Mouse (Mus musculus) hindbrain, embryonic 15.5 days (tissue): ENCODE measurements around the gene Ppt1. TPM values are rescaled to one million over a fixed set of nuclear protein-coding genes. Genes with fewer than 3 reads are reported as not detected.

Experiments
- ATAC-seq: fragments of 200-750 bp; cut with Nextera tagmentation; 2 replicates; pipeline ENCODE4 v1.8.0; 2017; ENCODE audit warnings: low read depth, moderate number of reproducible peaks, moderate TSS enrichment; ENCODE audit not compliant: low FRiP score
- H3K27ac ChIP-seq: fragments of 300-500 bp; sonication (generic); replicated peaks from 2 replicates; pipeline ENCODE4 v1.5.1; 2015; ENCODE audit warnings: mild to moderate bottlenecking, inconsistent platforms
- H3K27me3 ChIP-seq: fragments of 300-500 bp; sonication (generic); 2 replicates; pipeline ENCODE4 v1.6.1; 2015; ENCODE audit warnings: control low read depth, inconsistent platforms
- H3K36me3 ChIP-seq: fragments of 300-500 bp; sonication (generic); 2 replicates; pipeline ENCODE4 v1.6.1; 2015; ENCODE audit warnings: control low read depth, inconsistent platforms
- H3K4me1 ChIP-seq: fragments of 300-500 bp; sonication (generic); replicated peaks from 2 replicates; pipeline ENCODE4 v1.6.1; 2015; ENCODE audit warnings: control low read depth, inconsistent platforms
- H3K4me2 ChIP-seq: fragments of 300-500 bp; sonication (generic); 2 replicates; pipeline ENCODE4 v1.6.1; 2015; ENCODE audit warnings: moderate library complexity, mild to moderate bottlenecking, inconsistent platforms
- H3K4me3 ChIP-seq: fragments of 300-500 bp; sonication (generic); 2 replicates; pipeline ENCODE4 v1.5.1; 2015; ENCODE audit warnings: mild to moderate bottlenecking, inconsistent platforms
- H3K9ac ChIP-seq: fragments of 300-500 bp; sonication (generic); 2 replicates; pipeline ENCODE4 v1.6.1; 2015; ENCODE audit warnings: inconsistent platforms
- H3K9me3 ChIP-seq: fragments of 300-500 bp; sonication (generic); 2 replicates; pipeline ENCODE4 v1.6.1; 2016; ENCODE audit warnings: control low read depth, inconsistent platforms
- WGBS: fragments of 180-500 bp; shearing (Covaris S2); methylation state at CpG from one replicate; pipeline ENCODE4 v1.1.7; 2015; 5-methylcytosine and 5-hydroxymethylcytosine counted together
- polyA plus RNA-seq: library from polyadenylated mRNA; unstranded; fragments of >200 nt; fragmentation: Nextera tagmentation; extraction: Ambion mirVana; gene quantifications from 2 replicates; pipeline ENCODE4 v1.2.1, GENCODE M21; 2015

Gene Ppt1
- polyA plus RNA-seq, 1 experiment from 2014 or later, result 93.6 TPM

DNA sequence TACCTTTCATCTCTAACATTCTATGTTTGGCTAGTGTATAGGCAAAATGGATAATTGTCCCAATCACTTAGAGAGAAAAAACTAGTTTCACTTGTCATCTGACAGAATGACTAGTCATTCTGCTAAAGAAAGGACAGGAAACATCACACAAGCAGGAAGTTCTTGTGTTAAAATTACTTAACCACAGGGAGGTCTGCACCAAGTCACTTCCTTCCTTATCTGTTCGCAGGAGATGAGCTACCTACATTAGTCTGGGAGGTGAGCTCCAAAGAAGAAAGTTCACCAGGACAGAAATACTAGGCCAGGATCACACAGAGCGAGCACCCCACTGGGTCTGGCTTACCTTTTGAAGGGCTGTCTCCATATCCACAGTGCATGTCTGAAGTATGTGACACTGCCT is 35.9 kb downstream of the Ppt1 start:
- Histone ChIP-seq H3K9ac (no peak overlapping the region), H3K4me1 (no peaks in the 10 kb centered on the region), H3K27ac (no peak overlapping the region), H3K36me3 (peaks cover 42% of the 10 kb centered on the region), H3K4me3 (no peak overlapping the region), H3K27me3 (no peaks in the 10 kb centered on the region), H3K4me2 (no peak overlapping the region), H3K9me3 (no peaks in the 10 kb centered on the region)
- WGBS, result 94% methylated on average over 2 of the region's 2 CpGs
- ATAC-seq, result no peak

DNA sequence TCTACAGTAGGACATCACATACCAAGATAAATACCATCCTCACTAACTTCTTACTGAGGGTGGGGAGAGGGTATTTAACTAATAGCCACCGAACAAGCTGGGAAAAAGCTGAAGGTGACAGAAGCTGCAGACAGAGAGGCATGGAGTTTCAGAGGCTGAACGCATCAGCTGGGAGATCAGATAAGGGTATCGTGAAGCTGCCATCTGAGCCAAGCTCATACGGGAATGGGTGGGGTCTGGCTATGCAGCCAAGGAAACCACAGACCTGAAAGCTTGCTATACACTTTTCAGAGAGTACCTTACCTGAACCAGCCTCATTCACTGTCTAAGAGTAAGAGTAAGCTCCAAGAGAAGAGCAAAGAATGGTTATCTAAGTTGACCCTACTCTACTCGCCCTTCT is 37.0 kb downstream of the Ppt1 start:
- WGBS, result 89% methylated on average over 5 of the region's 5 CpGs
- no peaks in the 10 kb centered on the region for H3K4me1 ChIP-seq
- H3K4me3 ChIP-seq, result no peak overlapping the region
- peaks cover 35% of the 10 kb centered on the region for H3K36me3 ChIP-seq
- no peak overlapping the region for H3K27ac ChIP-seq
- H3K4me2 ChIP-seq, result no peak overlapping the region
- no peak for ATAC-seq
- no peak overlapping the region for H3K9ac ChIP-seq
- no peaks in the 10 kb centered on the region for H3K27me3 ChIP-seq
- H3K9me3 ChIP-seq, result no peaks in the 10 kb centered on the region

DNA sequence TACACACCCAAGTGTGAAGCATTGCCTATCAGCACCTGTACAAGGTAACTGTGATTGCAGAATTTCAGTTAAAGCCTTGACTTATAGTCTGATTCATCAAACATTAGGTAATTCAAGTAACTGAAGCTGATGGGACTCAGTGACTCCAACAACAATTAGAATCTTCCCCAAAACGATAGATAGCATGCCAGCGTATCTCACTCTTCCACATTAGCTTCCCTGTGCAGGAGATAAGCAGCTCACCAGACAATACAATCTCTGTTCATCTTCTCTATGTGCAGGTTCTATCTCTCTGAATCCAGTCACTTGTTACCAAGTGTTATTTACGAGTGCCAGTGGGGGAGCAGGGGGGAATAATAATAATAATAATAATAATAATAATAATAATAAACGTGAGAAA is 37.5 kb downstream of the Ppt1 start:
- Histone ChIP-seq H3K4me2 (no peak overlapping the region), H3K27ac (no peak overlapping the region), H3K4me1 (no peaks in the 10 kb centered on the region), H3K4me3 (no peak overlapping the region), H3K36me3 (peaks cover 30% of the 10 kb centered on the region), H3K9me3 (no peaks in the 10 kb centered on the region), H3K9ac (no peak overlapping the region), H3K27me3 (no peaks in the 10 kb centered on the region)
- 88% methylated on average over 4 of the region's 4 CpGs for WGBS
- ATAC-seq, result no peak

DNA sequence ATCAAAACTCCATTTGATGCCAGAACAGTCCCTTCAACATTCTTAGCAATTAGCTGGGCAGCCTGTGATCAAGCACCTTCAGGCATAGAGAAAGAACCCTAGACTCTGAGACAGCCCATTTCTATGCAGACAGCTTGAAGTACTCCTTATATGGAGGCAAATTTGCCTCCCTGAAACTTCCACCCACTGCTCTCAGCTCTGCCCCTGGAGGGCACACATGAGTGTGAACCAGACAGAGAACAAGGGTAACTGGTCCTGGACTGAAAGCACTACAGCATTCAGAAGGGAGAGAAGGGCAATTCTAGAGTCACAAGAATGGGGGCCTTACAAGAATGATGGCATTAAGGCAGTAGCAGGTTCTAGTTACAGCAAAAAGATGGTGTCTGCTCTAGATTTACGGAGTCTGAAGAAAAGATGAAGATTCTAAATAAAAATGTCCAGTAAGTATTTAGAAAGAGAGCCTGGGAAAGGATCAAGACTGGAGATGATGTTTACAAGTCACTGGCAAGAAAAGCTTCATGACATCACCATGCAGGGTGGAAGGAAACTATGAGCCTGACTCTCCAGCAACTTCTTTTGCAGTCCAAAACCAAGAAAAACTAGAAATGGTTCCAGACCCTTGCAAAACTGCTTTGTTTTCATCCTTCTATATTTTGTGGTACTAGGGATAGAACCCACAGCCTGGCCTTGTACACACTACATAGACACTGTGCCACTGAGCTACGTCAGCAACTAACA is 42.5 kb downstream of the Ppt1 start:
- Histone ChIP-seq H3K36me3 (no peaks in the 10 kb centered on the region), H3K9ac (no peak overlapping the region), H3K27me3 (no peaks in the 10 kb centered on the region), H3K4me1 (peaks cover 16% of the 10 kb centered on the region), H3K27ac (no peak overlapping the region), H3K4me2 (no peak overlapping the region), H3K4me3 (no peak overlapping the region), H3K9me3 (no peaks in the 10 kb centered on the region)
- ATAC-seq, result no peak
- 95% methylated on average over 2 of the region's 2 CpGs for WGBS

DNA sequence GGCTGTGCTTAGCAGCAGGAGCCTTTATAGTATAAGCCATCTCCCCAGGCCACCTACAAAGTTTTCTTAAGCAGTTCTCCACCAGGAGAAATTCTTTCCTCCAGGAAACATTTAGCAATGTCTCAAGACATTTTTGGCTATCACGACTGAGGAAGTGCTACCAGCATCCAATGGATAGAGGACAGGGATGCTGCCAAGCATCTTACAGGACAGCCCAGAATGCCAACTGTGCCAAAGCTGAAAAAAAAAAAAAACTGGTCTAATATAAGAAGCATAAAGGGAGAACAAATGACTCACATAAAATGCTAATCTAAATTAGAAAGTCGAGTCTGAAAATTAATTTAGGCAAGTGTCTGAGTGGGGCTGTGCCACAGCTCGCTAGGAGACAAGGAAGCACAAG is 46.5 kb downstream of the Ppt1 start:
- Histone ChIP-seq H3K9ac (no peak overlapping the region), H3K4me1 (peaks cover 41% of the 10 kb centered on the region), H3K27me3 (no peaks in the 10 kb centered on the region), H3K4me3 (no peak overlapping the region), H3K9me3 (no peaks in the 10 kb centered on the region), H3K36me3 (no peaks in the 10 kb centered on the region), H3K4me2 (no peak overlapping the region), H3K27ac (no peak overlapping the region)
- no peak for ATAC-seq
- WGBS, result 75% methylated on average over 3 of the region's 3 CpGs

DNA sequence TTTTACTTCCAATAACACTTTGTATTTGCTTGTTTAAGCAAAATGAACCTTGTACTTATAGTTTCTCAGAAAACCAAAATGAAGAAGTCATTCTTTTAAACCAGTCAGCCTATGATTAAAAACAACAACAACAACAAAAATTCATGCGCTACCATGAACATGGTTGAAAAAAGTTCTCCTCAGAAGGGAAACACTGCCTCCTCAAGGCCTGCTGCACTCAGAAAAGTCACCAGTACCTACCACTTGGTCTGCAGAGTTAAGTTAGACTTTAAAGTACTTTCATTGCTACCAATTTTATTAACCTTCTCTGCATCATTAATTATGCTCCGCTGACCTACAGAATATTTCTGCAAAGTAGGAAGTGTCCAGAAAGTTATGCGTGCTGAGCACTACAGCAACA is 47.3 kb downstream of the Ppt1 start:
- H3K9me3 ChIP-seq, result no peaks in the 10 kb centered on the region
- 0 out of 2 replicates have a peak overlapping the region, but pooled peaks have one; percentile 22 for H3K9ac ChIP-seq
- H3K27ac ChIP-seq, result no peak overlapping the region
- 0 out of 2 replicates have a peak overlapping the region, but pooled peaks have one; percentile 79 for H3K4me3 ChIP-seq
- H3K36me3 ChIP-seq, result no peaks in the 10 kb centered on the region
- H3K4me1 ChIP-seq, result peaks cover 42% of the 10 kb centered on the region
- no peak for ATAC-seq
- WGBS, result 95% methylated on average over 3 of the region's 3 CpGs
- H3K4me2 ChIP-seq, result peak overlapping the region; percentile 64; the same call in 1 of the 2 replicates
- no peaks in the 10 kb centered on the region for H3K27me3 ChIP-seq

DNA sequence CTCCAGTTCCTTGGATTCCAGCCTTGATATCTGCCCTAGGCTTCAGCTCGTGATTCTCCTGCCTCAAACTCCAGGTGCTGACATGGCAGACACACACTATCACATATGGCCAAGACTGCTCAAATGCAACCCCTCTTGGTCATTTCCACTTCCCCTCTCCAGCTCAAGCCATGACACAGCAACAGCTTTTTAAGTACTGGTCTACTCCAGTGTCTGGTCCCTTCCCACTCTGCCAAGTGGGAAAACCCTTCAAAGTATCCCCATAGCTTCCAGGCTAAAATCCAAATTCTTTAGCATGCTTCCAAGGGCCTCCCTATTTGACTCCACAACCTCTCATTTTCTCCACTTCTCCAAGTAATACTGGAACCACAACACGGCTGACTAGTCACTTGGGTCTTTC is 48.0 kb downstream of the Ppt1 start:
- ATAC-seq, result no peak
- 75% methylated on average over 2 of the region's 2 CpGs for WGBS
- H3K4me1 ChIP-seq, result peaks cover 42% of the 10 kb centered on the region
- no peaks in the 10 kb centered on the region for H3K36me3 ChIP-seq
- peak overlapping the region; percentile 79 for H3K4me3 ChIP-seq
- H3K4me2 ChIP-seq, result peak overlapping the region; percentile 64
- no peaks in the 10 kb centered on the region for H3K27me3 ChIP-seq
- no peaks in the 10 kb centered on the region for H3K9me3 ChIP-seq
- H3K27ac ChIP-seq, result 0 out of 2 replicates have a peak overlapping the region, but pooled peaks have one; percentile 27
- H3K9ac ChIP-seq, result 0 out of 2 replicates have a peak overlapping the region, but pooled peaks have one; percentile 22

DNA sequence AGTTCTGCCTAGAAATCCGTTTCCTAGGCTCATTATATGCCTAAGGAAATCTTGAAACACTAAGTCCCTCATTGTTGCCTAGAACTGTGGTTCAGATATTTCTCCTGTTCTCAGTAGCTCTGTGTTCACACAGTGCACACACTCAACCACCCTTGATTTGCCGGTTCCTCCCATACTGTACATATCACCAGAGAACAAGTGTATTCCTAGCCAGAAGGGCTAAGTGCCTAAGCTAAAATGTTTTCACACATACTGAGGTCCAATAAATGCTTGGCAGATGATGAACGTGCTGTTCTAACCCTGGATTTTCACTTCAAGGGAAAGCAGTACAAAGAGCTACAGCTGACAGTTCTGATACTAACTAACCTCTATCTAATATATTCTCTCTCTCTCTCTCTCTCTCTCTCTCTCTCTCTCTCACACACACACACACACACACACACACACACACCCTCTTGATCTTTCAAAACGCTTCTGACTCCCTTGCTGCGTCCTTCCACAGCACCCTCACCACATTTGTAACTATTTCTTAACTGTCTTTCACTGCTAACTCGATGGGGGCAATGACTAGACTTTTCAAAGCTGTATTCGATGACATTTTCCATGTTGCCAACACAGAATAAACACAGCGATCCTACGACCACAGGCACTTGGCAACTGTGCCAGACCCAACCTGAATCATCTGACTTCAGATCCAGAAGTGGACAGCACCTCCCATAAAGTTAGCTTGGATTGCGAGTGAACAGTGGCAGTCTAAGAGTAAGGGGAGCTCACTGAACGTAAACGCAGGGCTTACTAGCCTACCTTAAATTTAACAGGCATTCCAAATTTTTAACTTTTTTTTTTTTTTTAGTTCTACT is 48.7 kb downstream of the Ppt1 start:
- Histone ChIP-seq H3K9me3 (no peaks in the 10 kb centered on the region), H3K4me1 (peaks cover 42% of the 10 kb centered on the region), H3K4me2 (peak overlapping the region; percentile 64), H3K27me3 (no peaks in the 10 kb centered on the region), H3K36me3 (no peaks in the 10 kb centered on the region), H3K27ac (peak overlapping the region; percentile 100; the same call in 1 of the 2 replicates), H3K9ac (peak overlapping the region; percentile 83), H3K4me3 (peak overlapping the region; percentile 79)
- ATAC-seq, result no peak
- 50% methylated on average over 12 of the region's 12 CpGs for WGBS

DNA sequence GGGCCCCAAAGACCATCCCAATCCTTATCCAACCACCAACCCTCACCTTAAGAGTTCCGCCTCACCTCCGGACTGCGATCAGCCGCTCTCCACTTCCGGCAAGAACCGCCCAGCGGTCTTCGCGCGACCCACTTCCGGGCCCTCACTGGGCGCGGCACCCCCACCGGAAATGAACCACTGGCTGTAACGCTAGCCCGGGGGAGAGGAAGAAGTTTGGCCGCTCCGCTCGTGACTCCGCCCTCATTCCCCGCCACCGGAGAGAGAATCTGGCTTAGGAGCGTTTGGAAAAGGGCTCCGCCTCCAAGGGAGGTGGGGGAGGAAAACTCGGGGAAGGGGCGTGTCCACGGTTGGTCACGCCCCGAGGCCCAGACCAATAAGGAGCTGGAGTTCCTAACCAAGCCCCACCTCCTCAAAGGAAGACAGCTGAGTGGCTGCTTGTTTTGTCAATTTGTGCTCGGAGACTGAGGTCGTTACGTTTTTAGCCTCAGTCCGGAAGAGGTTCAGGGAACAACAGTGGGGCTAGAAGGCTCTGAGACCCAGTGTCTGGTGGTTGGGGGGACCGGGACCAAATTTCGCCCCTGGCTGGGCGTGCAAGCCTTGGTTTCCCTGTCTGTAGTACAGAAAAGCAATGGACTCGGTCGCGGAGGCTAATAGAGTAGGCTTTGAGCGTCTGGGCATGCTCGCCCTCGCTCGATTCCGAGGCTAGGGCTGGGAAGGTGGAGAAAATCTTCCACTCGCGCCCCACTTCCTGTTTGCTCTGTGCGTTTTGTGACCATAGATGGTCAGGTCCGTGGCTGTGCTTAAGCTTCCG is 49.9 kb downstream of the Ppt1 start, which contains the start of gene Cap1:
Cap1 (minus strand) TSS at position 289 of the 811 bp plus-strand sequence.
- no peaks in the 10 kb centered on the region for H3K9me3 ChIP-seq
- WGBS, result under 1% methylated on average over 49 of the region's 49 CpGs
- peak within 1 kb of the TSS; percentile 79 for H3K4me3 ChIP-seq
- H3K27ac ChIP-seq, result peak within 1 kb of the TSS; percentile 100
- peak; percentile 96 for ATAC-seq
- H3K36me3 ChIP-seq, result no peaks in the 10 kb centered on the region
- H3K4me1 ChIP-seq, result peaks cover 47% of the 10 kb centered on the region
- H3K9ac ChIP-seq, result peak within 1 kb of the TSS; percentile 83
- no peaks in the 10 kb centered on the region for H3K27me3 ChIP-seq
- H3K4me2 ChIP-seq, result peak within 1 kb of the TSS; percentile 87

DNA sequence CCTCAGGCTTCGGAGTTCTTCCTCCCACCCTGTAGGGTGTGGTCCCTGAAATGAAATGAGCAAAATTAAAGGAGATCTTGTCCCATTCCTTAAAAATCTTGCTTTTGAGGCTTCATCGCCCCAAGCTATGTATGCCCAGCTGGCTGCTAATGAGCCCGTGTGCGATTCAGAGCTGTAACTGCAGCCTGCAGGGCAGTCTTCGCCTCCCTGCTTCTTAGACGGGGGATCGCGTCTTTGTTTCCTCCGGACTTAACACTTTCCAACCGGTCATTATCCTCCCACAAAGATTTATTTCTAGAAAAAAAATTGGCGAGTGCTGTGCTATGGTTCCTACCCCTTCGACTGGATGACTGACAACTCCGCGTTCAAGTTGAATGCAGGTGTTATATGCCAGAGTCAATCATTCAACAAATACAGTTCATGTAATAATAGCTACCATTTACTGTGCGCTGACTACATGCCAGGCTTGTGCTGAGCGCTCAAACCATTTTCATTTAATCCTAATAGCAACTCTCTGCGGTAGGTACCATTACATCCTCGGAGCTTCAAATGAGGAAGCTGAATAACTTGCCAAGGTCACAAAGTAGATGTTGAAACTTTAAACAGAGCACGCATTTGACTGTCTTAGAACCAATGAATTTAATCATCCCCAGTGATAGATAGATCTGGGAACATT is 50.7 kb downstream of the Ppt1 start:
- H3K9ac ChIP-seq, result peak overlapping the region; percentile 76
- H3K27ac ChIP-seq, result peak overlapping the region; percentile 100
- H3K4me1 ChIP-seq, result peaks cover 50% of the 10 kb centered on the region
- H3K4me3 ChIP-seq, result peak overlapping the region; percentile 79
- peak; percentile 9 for ATAC-seq
- no peaks in the 10 kb centered on the region for H3K27me3 ChIP-seq
- H3K9me3 ChIP-seq, result no peaks in the 10 kb centered on the region
- no peaks in the 10 kb centered on the region for H3K36me3 ChIP-seq
- WGBS, result 2% methylated on average over 19 of the region's 19 CpGs
- peak overlapping the region; percentile 87 for H3K4me2 ChIP-seq

DNA sequence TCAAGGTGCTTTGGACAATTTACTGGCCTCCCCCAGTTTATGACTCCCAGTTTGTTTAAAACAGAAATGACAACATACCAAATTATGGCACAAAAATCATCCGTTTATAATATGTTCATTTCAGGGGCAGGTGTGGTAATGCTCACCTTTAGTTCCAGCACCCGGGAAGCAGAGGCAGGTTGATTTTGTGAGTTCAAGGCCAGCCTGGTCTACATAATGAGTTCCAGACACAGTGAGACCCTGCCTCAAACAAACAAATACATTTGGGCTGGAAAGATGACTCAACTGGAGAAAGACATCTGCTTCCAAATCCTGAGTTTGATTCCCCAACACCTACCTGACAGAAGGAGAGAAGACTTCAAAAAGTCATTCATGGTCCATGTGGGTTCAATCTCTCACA is 51.3 kb downstream of the Ppt1 start:
- Histone ChIP-seq H3K9me3 (no peaks in the 10 kb centered on the region), H3K4me2 (peak overlapping the region; percentile 87), H3K9ac (peak overlapping the region; percentile 76; the same call in 1 of the 2 replicates), H3K27ac (peak overlapping the region; percentile 100), H3K4me1 (peaks cover 46% of the 10 kb centered on the region), H3K36me3 (no peaks in the 10 kb centered on the region), H3K4me3 (peak overlapping the region; percentile 79; the same call in 1 of the 2 replicates), H3K27me3 (no peaks in the 10 kb centered on the region)
- 80% methylated on average over 2 of the region's 2 CpGs for WGBS
- no peak for ATAC-seq
